Mouse (Mus musculus): ENCODE measurements around the gene Ctnnd1.

DNA sequence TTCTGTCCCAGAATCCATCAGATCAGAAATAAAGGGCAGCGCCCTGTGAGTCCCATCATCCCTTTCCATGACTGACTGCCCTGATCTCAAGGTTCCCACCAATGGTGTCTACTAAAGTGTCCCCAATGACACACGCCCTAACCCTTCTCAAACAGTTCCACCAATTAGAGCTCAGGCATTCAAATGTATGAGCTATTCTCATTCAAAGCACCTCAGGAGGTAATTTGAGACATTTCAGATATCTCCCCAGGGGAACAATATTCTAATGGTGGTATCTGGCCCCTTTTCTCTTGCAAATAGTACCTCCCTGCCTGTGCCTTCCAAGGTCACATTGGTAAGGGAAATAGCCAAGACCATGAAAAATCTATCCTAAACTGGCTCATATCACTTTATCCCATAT, 71.3 kb downstream of the Ctnnd1 start:
- TF ChIP-seq CTCF (IDR thresholded peaks at IDR 0.05; ENCODE audit: control insufficient read depth, insufficient read depth, insufficient read length) (no peak), MAX (IDR thresholded peaks at IDR 0.05) (no peak), MYOG (IDR thresholded peaks at IDR 0.05; ENCODE audit: control insufficient read depth, extremely low read depth, insufficient read length) (no peak), CEBPB (IDR thresholded peaks at IDR 0.05; ENCODE audit: low read depth) (no peak), USF1 (IDR thresholded peaks at IDR 0.05; ENCODE audit: low read depth) (no peak)

Data from C2C12 (cell line).